Mouse (Mus musculus) brain, adult 2 months (tissue): ENCODE measurements at regions not wholly inside any gene's neighbourhood (a gene's known extent, or its start where the extent isn't known, plus 50 kb on each side); places are given as distances from the start of the nearest gene placed in this dataset.
A peak's percentile ranks its signal among the peaks of the same experiment; 100 is the strongest.

ENCODE experiments used
- DNase-seq: peaks from one replicate; pipeline ENCODE4 v3.0.0; 2011; ENCODE audit warnings: low read depth, low spot score

- no peak for DNase-seq
Observed at GRCm38 (mm10) chr16:73835715-73836440, 575.7 kb downstream of the Robo2 start.

GRCm38 (mm10) chr16:73821387-73822338 lies 590.0 kb downstream of the Robo2 start:
- DNase-seq, result no peak

- no peak for DNase-seq
Observed at GRCm38 (mm10) chr16:73804572-73804971, 607.1 kb downstream of the Robo2 start.

- no peak for DNase-seq
Observed at GRCm38 (mm10) chr16:73796528-73797171, 615.0 kb downstream of the Robo2 start.

GRCm38 (mm10) chr16:73785074-73785438 lies 626.6 kb downstream of the Robo2 start:
- no peak for DNase-seq

GRCm38 (mm10) chr16:73784296-73785073 lies 627.1 kb downstream of the Robo2 start:
- peak; percentile 68 for DNase-seq

- peak; percentile 10 for DNase-seq
Observed at GRCm38 (mm10) chr16:73772454-73772853, 639.2 kb downstream of the Robo2 start.

GRCm38 (mm10) chr16:73770440-73770856 lies 641.2 kb downstream of the Robo2 start:
- peak; percentile 41 for DNase-seq

- DNase-seq, result no peak
Observed at GRCm38 (mm10) chr16:73769729-73770128, 641.9 kb downstream of the Robo2 start.

GRCm38 (mm10) chr16:73768706-73769105 lies 642.9 kb downstream of the Robo2 start:
- DNase-seq, result no peak

GRCm38 (mm10) chr16:73765184-73765583 lies 646.4 kb downstream of the Robo2 start:
- no peak for DNase-seq

- peak; percentile 5 for DNase-seq
Observed at GRCm38 (mm10) chr16:73760921-73761320, 650.7 kb downstream of the Robo2 start.

- DNase-seq, result no peak
Observed at GRCm38 (mm10) chr16:73758872-73759271, 652.8 kb downstream of the Robo2 start.

GRCm38 (mm10) chr16:73754302-73754701 lies 657.3 kb downstream of the Robo2 start:
- peak; percentile 30 for DNase-seq

GRCm38 (mm10) chr16:73728297-73728696 lies 683.3 kb downstream of the Robo2 start:
- DNase-seq, result no peak

- no peak for DNase-seq
Observed at GRCm38 (mm10) chr16:73719691-73720090, 691.9 kb downstream of the Robo2 start.

- DNase-seq, result no peak
Observed at GRCm38 (mm10) chr16:73716301-73716700, 695.3 kb downstream of the Robo2 start.

GRCm38 (mm10) chr16:73707051-73707450 lies 704.6 kb downstream of the Robo2 start:
- peak; percentile 60 for DNase-seq

GRCm38 (mm10) chr16:73689274-73689673 lies 722.4 kb downstream of the Robo2 start:
- no peak for DNase-seq

- DNase-seq, result no peak
Observed at GRCm38 (mm10) chr16:73679804-73680203, 731.8 kb downstream of the Robo2 start.

- no peak for DNase-seq
Observed at GRCm38 (mm10) chr16:73670516-73670915, 741.1 kb downstream of the Robo2 start.
